Mouse (Mus musculus) heart, postnatal 10 days (tissue): Measurements from ENCODE around the gene Prpf38b. TPM values are rescaled to one million over a fixed set of nuclear protein-coding genes. Genes with fewer than 3 reads are reported as not detected.
A peak's percentile ranks its signal among the peaks of the same experiment; 100 is the strongest.

ENCODE experiments used
- DNase-seq, 2 experiments: peaks; one replicate each; pipeline ENCODE4 v3.0.0; 2021
- intact Hi-C: fragments of 180-260 bp; cut with DNase I; formaldehyde crosslinking; loops from one replicate; pipeline ENCODE4 v1.15.1; 2025
- total RNA-seq, 2 experiments: library from RNA; stranded (reverse); gene quantifications; 2 replicates each; pipeline ENCODE4 v1.2.3; 2021

Gene Prpf38b
- 10 to 100 TPM; 27.7 to 30.9 TPM for total RNA-seq

DNA sequence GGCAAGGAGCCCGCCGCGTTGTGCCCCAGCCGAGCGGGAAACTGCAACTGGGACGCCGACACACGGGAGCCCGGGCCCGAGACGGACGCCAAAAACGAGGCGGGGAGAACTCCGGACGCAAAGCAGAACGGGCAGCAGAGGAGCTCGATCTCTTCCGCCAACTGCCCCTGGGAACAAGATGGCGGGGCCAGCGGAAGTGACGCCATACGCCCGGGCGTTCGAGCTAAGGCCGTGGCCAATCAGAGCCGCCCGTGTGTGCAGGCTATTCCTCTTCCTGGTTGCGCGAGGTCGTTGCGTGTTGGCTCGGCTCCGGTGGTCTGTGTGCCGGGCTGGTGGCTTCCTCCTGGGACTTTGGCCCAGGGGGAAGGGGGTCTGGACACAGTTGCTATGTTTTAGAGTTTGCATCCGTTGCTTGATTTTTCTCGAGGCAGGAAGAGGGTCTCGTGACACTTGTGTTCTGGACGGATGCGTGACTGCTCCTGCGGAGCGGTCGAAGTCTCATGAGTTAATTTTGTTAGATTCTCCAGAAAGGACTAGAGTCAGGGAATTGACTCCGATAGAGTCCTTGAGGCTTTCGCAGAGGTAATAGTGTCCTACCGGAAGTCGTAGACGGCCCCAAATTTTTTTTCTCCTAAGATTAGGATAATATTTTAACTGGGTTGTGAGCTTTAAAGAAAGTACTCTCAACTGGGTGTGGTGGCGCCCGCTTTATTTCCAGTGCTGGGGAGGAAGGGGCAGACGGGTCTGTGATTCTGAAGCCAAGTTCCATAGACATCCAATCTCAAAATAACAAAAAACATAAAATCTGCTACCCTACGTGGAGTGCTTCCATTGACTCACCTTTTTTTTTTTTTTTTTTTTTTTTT, at the start of gene Prpf38b:
Gene Prpf38b, minus strand, starts transcription at position 180 of the 866 bp plus-strand sequence.
- intact Hi-C loops, result loop anchor here (2.0 to 5.0 kb wide), 3 partner anchors 71 to 151 kb away; partner anchors contain the start of genes Fam102b and Stxbp3
- peak; percentile 97 for DNase-seq

DNA sequence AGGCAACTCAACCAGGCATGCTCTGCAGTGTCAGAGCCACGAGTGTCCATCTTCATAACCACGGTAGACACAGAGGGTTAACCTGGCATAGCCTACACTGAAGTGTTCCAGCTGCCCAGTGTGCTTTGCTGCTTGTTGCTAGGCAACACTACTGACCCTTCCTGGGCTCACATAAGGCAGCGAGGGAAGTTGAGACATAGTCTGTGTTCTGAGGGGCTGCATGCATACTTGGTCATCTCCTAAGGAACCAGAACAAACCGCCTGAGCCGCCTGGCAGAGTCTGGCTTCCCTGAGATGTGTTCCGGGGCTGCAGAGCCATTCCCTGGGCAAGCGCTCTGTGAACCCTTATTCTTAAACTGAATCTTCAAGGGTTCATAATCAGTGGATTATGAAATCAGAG, 49.7 kb upstream of the Prpf38b start:
- intact Hi-C loops, result no loop called here
- peak in 1 of 2 experiments; percentile 18 for DNase-seq

DNA sequence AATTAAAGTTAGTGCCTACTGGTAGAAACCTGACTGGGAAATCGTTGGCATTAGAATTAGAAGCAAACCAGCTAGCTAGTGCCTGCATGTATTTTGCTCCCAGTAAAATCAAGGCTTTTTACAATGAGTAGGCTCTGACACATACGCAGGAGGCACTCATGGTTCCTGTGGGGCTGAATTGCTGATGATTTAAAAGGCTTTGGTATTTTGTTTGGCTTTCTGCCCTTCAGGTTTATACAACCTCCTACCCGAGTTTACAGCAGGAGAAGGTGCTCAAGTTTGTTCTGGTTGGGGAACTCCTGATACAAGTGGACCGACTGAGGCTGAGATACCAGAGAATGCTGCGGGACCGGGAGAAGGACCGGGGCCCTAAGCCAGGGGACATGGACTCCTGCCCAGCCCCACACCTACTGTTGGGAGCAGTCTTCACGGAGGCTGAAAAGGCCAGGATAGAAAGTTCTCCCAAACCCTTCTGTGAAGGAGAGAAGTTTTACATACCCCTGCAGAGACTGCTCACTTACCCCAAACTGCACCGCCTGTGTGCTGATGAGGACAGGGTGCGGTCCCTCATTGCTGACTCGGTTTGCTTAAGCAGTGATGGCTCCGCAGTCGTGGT, 48.3 kb upstream of the Prpf38b start:
- intact Hi-C loops, result no loop called here
- no peak for DNase-seq

DNA sequence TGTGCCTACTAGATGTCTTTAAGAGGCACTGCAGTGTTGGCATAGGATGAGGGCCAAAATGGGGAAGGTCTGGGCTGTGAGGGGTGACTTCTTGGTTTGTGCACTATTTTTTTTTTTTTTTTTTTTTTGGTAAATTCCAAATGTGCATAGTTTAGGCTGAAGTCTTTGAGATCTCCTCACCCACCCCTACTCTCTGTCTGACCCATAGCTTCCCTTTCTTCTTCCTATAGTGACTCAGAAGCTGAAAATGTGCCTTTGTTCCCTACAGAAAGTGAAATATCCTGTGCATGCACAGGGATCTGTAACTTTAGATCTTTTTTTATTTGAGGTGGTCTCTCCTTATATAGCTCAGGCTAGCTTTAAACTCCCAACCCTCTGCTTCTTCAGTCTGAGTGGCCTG, 46.4 kb upstream of the Prpf38b start:
- DNase-seq, result no peak
- intact Hi-C loops, result no loop called here

DNA sequence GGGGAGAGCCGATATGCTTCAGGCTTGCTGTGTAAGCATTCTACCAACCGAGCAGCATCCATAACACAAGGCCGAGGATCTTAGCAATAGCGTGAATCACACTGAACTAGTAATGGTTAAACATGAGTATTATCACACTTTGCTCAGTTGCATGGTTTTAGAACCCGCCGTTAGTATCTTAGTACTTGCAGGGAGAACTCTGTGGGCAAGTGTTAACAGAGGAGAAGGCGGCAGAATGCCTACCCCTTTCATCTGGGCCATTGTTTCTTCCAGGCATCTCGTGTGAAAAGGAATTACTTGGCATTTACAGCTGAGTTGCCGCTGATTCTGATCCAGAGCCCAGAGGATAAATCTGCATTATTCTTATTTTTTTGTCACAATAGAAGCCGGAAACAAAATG, 29.5 kb upstream of the Prpf38b start:
- no peak for DNase-seq
- intact Hi-C loops, result no loop called here

DNA sequence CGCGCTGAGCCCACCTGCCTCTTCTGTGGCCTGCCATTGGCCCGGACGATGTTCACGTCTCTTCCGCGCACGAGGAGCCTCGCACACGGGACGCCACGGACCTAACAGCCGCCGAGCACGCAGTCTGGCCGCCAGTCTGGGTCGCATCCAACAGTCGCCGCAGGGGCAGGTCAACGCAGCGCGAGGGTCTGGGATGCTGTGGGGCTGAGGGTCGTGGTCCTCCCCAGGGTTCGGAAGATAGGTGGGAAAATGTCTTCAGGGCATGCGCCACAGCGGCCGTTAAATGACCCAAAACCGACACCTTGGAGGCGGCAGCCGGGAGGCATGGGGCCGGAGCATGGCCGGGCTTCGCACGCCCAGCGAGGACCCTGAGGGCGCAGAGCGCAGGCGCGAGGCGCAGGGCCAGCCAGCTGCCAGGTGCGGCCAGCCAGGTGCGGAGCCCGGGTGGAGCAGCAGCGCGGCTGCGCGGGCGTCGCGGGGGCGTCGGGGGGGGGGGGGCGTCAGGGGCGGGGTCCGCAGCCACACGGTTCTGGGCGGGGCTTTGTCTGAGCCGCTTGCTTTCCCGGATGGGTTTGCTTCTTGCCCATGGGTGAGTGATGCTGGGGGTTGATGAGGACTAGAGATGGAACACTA, 28.6 kb upstream of the Prpf38b start, which contains the start of gene Gm9857:
Gene Gm9857, minus strand, starts transcription at position 445 of the 633 bp plus-strand sequence.
- DNase-seq, result no peak
- intact Hi-C loops, result no loop called here

DNA sequence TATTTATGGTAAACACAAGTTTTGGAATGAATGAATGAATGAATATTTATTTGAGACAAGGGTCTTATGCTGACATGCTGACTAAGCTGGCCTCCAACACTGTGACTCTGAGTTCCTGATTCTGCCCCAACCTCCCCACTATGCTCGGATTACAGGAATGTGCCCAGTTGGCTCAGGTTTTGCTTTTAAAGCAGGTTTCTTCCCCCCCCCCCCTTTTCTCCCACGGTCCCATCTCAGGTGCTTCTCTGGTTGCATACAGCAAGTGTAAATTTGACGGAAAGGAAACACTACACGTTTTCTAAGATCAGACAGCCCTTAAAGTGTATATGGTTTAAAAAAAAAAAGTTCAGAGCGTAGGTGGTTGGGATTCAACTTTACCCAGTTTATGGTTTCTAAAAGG, 28.0 kb upstream of the Prpf38b start, which contains the start of gene Henmt1:
Gene Henmt1, plus strand, starts transcription at position 301 of the 400 bp plus-strand sequence.
- intact Hi-C loops, result no loop called here
- DNase-seq, result no peak

DNA sequence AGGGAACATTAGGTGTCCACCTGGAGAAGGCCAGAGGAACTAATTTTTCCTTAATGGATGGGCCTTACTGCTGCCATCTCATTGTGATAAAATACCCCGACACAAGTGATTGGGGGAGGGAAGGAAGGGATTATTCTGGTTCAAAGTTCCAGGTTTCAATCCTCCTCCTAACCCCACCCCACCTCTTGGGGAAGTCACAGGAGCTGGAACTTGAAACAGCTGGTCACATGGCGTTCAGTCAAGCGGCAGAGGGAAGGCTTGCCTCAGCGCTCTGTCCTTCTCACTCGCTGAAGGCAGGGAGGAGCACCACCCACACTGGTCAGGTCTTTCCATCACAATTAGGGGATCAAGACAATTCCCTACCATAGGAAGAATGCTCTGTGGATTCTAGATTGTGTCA, 27.2 kb upstream of the Prpf38b start:
- DNase-seq, result no peak
- intact Hi-C loops, result no loop called here

DNA sequence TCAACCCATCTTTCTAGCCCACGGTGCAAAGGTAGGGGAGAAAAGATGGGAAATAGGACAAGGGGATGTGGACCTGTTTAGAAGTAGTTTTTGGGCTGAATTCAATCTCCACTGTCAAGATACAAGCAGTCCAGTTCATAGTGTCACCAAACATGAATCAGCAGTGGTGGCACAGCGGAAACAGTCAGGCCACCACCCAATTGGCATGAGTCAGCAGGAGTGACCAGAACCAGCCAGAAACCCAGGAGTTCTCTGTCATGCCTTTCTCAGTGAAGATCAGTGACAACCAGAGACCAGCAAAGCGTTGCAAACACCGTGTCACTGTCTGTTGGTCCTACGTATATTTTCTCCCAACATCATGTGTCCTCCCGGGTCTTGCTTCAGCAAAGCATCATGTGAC, 22.0 kb upstream of the Prpf38b start:
- no peak for DNase-seq
- intact Hi-C loops, result no loop called here

DNA sequence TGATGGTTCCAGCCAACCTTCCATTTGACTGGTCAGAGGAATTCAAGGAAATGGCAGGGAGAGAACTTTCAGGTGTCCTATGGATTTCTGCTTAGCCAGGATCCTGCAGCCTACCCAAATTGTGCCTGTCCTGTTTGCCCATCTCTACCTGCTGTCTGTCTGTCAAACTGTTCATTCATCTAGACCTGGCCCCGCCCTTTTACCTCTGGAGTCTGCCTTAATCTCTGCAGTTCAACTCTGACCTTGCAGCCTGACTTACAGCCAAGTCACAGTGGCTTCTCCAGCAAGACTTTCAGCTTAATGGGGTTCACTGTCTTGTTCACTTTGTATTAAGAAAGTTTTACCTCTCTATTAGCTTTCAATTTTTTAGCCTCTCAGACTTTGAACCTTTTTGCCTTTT, 14.8 kb upstream of the Prpf38b start:
- intact Hi-C loops, result no loop called here
- no peak for DNase-seq

DNA sequence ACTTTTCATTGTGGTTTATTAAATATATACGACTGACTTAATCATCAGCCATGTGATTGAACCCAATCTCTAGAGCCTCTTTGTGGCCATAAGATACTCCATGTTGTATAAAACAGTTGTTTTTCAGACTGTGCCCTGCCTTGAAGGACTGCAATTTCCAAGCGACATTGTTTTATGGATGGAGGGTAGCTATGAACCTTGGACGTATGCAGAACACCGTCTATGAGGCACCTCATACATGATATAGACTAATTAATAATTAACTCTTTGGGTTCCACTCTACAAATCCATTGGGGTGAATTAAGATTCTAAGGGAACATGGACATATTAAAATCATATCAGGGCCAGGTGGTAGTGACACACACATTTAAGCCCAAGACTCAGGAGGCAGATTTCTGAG, 14.2 kb upstream of the Prpf38b start:
- intact Hi-C loops, result no loop called here
- no peak for DNase-seq

DNA sequence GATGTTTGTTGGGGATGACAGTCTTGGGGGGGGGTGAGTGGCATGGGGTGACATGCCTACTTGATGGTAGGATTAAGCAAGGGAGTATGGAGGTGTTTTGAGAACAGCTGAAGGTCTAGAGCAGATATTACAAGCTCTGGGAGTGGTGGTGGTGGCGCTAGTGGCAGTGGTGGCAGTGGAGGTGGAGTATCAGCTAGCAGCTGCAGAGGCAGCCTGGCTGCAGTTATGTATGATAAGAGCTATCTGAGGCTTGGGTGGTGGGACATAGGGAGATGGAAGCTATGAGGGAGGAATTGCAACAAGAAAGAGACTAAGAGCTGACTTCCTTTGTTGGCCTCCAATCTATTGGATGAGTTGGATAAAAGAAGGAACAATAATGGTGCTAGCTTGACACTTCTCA, 10.3 kb upstream of the Prpf38b start:
- no peak for DNase-seq
- intact Hi-C loops, result no loop called here

DNA sequence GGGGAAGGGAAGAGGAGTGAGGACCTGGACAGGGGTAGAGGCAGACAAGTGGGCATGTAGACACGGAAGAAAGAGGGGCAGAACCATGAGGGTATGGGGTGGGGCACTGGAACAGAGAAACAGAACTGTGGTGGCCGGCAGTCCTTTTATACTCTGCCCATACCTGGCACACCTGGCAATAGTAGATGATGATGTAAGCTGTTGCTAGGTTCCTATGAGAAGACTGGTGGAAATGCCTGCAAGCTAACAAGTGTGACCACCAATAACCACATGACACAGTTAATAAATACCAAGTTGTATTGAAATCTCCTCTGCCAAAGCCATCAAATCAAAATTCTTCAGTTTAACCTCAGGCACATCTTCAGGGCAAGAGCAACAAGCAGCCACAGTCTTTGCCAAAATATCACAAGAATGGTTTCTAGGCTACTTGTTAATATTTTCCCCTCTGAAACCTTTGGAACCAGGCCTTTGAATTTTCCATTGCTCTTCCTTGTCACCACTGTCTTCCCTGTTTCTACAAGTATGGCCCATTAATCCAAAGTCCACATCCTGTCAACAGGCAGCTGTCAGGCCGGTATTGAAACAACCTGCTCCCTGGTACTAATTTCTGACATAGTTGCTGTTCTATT, 9.0 kb upstream of the Prpf38b start:
- DNase-seq, result no peak
- intact Hi-C loops, result no loop called here

DNA sequence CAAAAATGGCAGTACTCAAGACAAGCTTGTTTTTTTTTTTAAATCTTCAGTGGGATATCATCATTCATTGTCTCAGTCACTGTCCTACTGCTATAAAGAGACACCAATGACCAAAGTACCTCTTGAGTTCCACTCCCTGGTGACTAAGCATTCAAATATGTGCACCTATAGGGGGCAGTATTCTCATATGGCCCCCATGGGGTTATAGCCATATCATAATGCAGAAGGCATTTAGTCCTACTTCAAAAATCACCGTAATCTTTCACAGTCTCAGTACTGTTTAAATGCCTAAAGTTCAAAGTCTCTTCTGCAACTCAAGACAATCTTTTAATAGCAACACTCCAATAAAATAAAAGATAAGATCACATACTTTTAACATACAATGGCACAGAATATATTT, 7.3 kb upstream of the Prpf38b start:
- intact Hi-C loops, result no loop called here

DNA sequence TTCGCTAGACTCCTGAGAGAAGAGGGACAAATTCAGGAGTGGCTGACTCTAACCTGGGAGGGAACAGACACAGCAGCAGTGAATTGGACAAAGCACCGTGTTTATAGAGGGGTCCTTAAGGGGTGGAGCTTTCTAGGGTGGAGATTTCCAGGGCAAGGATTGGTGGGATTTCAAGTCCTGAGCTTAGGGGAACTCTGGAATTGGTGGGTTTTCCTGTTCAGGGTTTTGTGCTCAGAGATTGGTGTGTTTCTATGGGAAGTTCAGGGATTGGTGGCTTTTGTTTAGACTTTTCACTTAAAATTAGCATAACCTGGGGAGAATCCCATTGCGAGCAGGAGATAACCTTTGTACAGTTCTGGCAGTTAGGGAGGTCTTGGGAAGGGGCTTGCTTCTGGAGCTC, 6.5 kb upstream of the Prpf38b start:
- no peak for DNase-seq
- intact Hi-C loops, result no loop called here

More for the DNA sequence above, 7.3 kb upstream of the Prpf38b start:
- no peak for DNase-seq

DNA sequence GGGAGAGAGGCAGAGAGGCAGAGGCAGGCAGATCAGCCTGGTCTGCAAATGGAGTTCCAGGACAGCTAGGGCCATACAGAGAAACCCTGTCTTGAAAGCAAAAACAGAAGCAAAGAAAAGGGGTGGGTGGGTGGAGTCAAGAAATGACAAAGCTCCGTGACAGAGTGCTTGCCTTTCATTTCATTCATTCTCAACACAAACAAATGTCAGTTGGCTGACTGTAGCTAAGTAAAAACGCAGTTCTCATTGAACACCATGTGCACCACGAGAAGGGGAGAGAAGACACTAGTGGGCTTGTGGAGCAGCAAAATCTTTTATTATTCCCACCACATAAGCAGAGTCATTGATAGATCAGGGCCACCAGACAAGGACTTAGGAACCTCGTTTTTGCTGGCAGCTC, 5.3 kb upstream of the Prpf38b start:
- intact Hi-C loops, result no loop called here
- no peak for DNase-seq

DNA sequence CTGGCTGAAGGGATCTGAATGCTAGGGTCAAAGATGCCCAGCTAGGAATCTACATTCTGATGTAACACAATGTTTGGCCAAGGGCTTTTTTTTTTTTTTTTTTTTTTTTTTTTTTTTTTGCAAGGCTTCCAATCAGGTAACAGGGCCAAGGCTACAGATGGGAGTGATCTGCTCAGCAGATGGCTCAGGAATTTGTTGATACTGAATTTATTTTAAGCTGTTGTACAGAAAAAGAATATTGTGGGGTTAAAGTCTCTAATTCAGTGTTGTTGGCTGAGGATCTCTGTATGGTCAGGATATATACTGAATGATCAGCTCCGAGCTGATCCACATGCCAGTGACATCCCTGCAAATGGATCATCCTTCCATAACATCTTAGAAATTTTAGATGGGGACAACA, 4.5 kb upstream of the Prpf38b start:
- intact Hi-C loops, result no loop called here
- DNase-seq, result no peak

DNA sequence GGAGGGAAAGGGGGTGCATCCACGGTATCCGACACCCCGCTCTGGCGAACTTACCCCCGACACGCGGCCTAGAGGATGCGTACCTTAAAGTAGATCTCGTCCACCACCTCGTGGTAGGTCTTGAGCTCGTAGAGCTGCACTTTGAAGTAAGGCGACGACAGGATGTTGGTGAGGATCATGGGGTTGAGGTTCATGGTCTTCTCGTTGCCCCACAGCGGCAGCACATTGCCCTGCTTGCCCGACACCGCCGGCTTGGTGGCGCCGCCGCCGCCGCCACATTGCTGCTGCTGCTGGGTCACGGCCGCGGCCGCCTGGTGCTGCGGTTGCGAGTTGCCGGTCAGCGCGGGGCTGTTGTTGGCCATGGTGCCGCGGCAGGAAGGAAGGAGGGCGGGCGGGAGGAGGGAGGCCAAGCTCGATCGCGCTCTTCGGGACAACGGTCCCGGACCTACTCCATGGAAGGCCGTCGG, 413 bp downstream of the Prpf38b start:
- intact Hi-C loops, result loop anchor here (2.0 to 5.0 kb wide), 3 partner anchors 70 to 152 kb away; partner anchors contain the start of genes Fam102b and Stxbp3
- peak; percentile 80 for DNase-seq

DNA sequence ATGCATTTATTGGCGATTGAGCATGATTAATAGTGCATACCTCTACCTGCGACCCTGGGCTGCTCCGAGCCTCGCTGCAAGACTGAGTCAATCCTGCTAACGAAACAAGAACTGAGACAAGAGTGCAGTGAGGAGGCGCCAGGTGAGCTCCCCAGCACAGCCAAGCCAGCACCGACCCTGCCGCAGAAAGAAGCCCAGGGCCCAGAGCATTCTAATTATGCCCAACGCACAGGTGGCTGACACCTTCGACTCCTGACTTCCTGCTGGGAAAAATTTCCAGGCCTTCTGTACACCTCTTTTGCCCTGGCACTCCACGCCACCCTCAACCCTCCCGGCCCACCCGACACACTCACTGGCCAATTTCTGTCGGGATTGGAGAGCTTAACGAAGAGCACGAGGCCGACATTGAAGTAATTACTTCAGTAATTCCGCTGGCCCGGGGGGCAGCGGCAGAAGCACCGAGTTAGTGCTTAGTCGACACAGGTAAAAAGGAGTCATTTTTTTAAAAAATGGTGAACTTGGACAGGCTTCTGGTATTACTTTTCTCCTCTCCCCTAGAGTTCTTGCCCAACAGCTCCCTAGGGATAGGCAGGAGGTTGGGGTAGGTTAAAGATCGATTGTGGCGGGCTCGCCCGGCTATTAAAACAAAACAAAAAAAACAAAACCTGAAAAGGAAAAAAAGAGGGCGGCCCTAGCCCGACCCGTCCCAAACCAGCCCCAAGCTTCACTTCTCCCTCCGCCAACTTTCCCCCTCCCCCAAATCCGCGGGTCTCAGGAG, 1.0 kb downstream of the Prpf38b start:
- intact Hi-C loops, result loop anchor here (2.0 to 5.0 kb wide), 3 partner anchors 70 to 152 kb away; partner anchors contain the start of genes Fam102b and Stxbp3
- peak; percentile 9 to 10 for DNase-seq

DNA sequence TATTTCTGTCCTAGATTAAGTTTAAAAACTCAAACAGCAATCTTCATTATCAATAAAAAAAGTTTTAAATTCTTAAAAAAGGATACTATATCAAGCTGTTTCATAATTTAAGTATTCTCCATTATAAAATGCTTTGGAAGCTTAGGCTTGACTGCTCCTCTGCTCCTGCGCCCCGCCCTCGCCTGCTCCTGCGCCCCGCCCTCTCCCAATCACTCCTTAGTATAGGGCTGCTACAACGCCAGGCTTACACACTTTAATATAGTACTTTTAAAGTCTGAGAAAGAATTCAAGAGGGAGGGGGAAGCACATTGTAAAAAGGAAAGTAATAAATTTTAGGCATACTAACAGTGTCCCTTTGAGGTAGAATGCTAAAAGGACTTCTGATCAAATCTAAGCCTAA, 8.6 kb downstream of the Prpf38b start:
- no peak for DNase-seq
- intact Hi-C loops, result loop anchor here (5.0 kb wide), 1 partner anchor 46 kb away; no protein-coding TSS in a partner anchor
